Mouse (Mus musculus) spleen, postnatal 36 days (tissue): ENCODE measurements around the gene Gnb3.
A peak's percentile ranks its signal among the peaks of the same experiment; 100 is the strongest.

ENCODE experiments used
- DNase-seq, 2 experiments: peaks; one replicate each; pipeline ENCODE4 v3.0.0; 2022; ENCODE audit warnings: low spot score in 2 of 2, mixed read lengths in 1 of 2

The Gnb3 gene

DNA sequence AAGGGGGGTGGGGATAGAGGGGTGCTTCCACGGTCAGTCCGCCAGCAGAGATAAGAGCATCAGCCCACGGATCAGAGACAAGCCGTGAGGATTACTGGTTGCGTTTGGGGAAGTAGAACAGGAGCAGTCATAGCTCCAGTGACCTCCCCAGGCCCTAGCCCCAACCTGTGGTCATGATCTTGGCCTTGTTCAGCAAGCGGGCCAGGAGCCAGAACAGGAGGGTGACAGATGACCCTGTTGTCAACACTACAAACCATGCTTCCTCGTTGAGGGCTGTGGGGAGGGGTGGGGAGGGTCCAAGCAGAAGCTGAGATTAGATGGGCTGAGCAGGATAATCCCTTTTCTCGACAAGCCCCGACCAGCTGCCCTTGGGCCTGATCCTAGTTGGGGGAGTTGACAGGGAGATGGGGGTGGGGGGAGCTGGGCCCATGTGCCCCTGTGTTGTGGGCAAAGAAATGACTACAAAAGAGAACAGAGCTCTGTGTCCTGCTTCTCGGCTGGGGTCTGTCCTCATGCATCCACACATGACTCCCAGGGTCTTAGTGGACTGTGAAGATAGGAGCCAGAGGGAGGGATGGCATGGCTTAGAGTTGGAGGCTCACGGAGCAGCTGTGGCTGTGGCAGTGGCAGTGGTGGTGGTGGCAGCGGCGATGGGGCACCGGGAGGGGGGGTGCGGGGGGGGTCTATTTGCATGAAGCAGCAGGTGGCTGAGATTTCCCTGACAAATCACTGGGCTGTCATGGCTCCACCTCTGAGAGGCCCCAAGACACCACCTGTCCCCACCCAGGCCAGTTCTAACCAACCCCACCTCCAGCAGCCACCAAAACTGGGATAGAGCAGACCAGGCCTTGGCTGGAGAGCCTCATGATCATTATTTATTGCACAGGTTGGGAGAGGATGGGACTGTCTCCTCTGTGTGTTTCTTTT, at the start of gene Gnb3:
Gene Gnb3, minus strand, starts transcription at position 35 of the 927 bp plus-strand sequence.
- peak; percentile 40 to 43 for DNase-seq

DNA sequence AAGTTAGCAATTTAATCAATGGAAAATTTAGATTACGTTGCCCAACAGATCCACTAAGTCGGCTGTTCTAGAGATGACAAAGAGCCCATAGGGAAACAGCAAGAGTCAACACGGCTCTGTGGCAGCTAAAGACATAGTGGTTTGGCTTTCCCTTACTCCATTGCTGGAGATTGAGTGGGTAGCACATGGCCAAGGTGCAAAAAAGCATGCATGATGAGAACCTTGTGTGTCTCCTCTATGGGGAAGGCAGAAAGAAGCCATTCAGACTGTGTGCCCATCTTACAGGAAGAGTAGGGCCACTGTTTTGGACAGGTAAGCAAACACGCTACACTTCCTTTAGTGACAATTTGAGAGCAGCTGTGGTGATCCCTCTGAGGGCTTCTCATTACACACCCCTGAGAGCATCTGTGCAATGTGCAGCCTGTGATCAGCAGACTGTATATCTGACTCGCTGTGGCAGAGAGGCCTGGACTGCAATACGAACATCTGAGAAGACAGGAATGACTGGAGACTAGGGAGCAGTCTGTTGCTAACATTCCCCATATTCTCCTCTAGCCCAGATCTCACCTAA, 48.6 kb upstream of the Gnb3 start:
- DNase-seq, result no peak

DNA sequence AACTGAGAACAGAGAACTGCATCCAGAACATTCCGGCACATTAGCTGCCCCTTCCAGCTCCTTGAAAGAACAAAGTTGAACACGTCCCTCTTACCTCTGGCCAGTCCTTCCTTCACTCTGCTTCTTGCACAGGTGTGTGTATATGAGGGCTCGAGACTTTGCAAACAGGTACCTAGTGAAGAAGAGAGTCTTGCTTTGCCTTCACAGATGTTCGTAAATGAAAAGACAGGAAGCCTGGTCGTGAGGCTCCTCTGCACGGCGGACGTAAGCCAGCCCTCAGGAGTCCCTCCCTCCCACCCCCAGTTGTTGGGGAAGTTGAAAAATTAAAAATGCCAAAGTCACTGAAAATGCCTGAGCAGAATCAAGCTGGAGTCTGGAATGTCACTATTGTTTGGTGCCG, 47.9 kb upstream of the Gnb3 start, which contains the start of gene Cd4:
Gene Cd4, minus strand, starts transcription at position 236 of the 400 bp plus-strand sequence.
- no peak for DNase-seq

DNA sequence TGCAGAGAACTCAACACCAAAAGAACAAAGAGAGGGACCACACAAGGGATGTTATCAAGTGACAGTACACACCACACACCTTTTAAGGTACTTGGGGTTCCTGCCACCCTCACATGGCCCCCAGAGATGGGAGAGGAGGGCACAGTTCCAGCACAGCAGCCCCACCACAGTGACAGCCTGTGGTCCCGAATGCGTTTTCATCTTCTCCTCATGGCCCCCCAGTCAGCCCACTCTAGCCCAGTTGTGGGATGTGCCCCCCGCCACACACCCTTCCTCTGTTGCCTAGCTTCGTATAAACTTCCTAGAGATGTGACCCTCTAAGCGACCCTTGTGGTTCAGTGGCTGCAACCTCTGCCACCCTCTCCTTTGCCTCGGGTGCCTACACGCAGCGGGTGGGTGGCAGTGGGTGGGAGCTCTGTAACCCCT, 45.9 kb upstream of the Gnb3 start:
- no peak for DNase-seq

DNA sequence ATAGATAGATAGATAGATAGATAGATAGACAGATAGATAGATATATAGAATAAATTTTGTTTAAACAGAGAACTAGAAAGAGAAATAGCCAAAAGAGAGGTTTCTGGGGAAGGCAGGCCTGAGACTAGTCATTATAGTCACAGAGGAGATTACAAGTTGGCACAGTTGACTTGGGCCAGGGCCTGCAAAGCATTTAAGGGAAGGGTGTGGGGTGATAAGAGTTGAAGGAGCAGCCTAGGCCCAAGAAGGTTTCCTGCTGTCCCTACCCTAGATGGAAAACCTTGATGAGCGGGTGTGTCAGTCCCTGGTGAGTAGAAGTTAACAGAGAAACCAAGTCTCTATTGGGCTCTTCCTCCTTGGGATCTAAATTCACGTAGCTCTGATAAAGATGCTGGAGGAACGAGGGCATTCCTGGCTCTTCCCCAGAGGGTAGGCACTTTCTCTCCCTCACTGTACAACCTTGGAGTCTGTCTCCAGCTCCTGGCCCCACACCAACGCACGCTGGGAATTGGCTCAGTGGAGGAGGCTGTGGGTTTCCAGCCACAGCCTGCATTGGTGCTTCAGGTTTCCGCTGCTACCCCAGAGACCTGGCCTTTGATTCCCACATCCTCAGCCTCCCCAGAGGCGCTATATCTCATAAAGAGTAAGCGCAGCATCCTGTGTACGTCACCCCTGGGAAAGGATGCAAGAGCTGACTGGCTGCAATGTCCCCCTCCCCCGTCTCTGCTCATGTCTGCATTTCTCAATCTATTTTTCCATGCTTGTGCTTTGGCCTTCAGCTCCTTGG, 44.8 kb upstream of the Gnb3 start:
- no peak for DNase-seq

DNA sequence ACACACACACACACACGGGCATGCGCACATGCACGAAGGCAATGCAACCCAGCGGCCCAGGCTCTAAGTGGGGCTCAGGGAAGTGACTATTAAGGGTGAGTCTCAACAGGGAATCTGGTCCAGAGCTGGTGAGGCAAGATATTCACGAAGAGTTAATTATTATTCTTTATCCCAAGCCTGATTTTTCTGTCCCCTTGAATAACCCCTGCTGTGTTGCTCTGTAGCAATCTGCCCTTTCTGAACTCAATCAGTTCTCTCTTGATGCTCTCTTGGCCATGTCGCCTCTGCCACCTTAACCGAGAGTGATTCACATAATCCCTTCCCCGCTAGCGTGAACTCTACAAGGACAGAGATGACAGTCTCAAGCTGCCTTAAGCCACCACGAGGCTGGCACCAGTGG, 43.3 kb upstream of the Gnb3 start:
- no peak for DNase-seq

DNA sequence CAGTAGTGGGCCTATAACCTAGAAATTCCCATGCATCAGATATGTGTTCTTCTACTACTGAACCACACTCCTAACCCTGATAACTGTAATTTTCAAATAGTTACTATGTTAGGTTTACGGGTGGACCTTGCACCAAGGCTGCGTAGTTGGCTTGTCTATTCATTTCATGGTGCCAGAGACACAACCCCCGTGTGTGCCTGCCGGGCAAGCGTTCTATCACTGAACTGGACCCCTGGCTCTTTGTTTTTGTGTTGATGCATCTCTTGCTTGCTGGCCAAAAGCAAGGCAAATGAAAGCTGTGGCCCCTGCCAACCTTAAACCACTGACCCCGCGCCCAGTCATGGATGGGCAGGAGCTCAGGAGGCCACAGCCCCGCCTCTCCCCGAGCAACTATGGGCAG, 41.7 kb upstream of the Gnb3 start:
- DNase-seq, result no peak

DNA sequence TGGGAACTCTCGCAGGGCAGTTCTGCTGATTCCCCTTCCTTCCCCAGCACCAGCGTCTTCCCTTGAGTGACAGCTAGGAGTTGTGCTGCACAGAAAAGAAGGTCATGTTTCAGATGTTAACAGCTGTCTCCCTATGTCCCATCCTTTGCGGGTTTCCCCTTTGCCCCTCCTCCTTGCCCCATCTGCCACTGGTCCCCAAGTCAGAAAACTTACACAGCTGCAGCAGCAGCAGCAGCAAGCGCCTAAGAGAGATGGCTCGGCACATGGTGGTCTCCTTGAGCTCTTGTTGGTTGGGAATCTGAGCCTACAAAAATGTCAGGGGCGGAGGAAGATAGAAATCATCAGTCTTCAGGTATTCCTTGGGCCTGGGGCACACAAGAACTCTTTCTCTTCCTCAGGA, 39.3 kb upstream of the Gnb3 start:
- DNase-seq, result no peak

DNA sequence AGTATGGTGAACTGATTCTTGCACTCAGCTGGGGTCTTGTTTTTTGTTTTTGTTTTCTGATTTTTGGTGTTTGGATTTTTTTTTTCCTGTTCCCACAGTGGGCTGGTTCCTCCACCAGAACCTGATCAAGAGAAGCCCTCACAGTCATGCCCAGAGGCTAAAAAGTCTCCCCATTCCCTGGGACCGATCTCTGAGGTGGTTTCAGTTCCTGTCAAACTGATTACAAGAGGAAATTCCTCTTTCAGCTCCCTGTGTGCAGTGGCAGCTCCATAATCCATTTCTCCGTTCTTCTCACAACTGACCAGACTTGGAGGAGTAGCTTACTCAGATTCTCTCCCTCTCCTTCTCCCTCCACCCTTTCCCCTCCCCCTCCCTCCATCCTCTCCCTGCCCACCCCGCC, 34.3 kb upstream of the Gnb3 start:
- no peak for DNase-seq

DNA sequence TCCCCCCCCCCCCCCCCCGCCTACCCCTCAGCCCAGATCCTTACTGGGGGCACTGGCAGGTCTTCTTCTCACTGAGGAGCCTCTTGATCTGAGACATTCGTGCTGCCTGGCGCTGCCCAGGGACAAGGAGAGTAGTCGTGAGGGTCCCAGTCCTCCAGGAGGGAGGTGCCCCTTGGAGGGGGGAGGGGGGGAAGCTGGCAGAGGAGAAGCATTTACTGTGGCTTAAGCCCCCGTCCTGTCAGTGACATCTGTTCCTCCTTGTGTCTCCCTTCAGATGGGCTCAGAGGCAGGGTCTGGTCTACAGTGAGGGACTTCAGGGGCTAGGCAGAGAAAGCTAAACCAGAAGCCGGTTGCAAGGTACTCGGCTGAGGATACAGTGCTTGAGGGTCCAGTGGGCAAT, 26.5 kb upstream of the Gnb3 start:
- no peak for DNase-seq

DNA sequence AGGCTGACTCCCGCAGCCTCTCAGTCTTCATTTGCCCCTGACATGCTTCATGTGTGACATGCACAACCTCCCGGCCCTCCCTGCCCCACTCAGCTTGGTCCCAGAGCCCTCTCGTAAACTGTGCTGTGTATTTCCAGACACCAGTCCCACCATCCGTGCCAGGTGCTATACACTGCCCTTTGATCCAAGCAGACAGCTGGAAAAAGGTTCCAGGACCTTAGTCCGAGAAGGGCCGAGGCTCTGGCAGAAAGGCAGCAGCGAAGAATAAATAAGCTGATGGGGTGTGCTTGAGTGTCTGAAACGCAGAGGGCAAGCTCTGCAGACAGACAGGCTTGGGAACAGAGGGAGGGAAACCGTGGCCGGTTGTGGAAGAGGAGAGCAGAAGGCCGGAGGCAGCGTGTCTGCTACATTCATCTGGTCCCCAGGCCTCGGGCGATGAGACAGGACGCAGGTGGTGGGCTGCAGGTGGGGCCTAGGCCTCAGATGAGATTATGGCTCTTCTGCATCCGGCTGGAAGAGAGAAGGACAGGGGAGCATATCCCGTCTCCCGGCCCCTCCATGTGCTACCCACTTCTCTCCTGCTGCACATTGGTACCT, 25.8 kb upstream of the Gnb3 start:
- no peak for DNase-seq

DNA sequence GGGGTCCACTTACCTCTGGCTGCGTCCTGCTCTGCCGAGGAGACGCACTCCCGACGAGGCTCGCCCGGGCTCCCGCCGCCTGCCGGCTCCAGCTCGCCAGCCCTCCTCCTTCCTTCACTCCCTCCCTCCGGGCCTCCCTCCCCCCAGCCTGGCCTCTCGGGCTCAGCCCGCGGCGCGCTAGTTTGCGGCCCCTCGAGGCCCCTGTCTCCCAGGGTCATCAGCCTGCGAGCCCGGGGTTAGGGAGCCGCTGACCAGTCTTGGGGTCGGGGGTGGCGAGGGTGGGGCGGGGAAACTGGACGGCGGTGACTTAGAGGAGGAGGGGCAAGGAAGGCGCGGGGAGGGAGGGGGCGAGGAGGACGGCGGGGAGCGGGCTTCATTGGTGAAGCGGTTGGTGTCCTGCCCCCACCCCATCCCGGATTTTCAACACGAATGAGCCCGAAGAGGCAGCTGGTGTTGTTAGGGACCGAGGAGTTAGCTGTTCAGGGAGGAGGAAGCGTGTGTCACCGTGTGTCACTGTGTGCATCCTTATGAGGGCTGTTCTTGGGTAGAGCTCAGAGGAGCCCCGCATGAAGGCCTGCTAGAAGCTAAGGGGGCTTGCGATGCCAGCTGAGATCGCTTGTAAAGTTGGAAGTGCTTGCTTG, 23.7 kb upstream of the Gnb3 start, which contains the start of gene Gpr162:
Gene Gpr162, minus strand, starts transcription at position 326 of the 641 bp plus-strand sequence.
- DNase-seq, result no peak

DNA sequence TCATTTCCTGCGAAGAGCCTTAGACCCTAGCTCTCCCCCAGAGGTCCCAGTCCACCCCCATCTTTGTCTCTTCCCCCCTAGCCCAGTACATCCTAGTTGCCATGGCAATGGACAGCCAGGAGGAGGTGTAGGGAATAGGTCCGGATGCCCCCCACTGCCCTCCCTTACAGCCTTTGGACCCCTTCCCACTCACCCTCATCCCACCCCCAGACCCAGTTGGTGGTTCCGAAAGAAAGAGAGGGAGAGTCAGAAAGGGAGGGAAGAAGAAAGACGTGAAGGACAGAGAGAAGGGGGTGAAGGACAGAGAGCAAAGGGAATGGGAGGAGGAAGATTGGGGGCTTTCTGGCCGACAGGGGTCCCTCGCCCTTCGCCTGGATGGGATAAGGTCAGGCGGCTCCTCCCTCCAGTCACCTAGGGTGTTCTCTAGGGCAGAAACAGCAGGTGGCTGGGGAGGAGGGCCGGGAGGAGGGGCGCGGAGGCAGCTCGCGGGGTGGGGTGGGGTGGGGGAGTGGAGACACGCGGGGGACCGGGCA, 23.1 kb upstream of the Gnb3 start:
- no peak for DNase-seq

DNA sequence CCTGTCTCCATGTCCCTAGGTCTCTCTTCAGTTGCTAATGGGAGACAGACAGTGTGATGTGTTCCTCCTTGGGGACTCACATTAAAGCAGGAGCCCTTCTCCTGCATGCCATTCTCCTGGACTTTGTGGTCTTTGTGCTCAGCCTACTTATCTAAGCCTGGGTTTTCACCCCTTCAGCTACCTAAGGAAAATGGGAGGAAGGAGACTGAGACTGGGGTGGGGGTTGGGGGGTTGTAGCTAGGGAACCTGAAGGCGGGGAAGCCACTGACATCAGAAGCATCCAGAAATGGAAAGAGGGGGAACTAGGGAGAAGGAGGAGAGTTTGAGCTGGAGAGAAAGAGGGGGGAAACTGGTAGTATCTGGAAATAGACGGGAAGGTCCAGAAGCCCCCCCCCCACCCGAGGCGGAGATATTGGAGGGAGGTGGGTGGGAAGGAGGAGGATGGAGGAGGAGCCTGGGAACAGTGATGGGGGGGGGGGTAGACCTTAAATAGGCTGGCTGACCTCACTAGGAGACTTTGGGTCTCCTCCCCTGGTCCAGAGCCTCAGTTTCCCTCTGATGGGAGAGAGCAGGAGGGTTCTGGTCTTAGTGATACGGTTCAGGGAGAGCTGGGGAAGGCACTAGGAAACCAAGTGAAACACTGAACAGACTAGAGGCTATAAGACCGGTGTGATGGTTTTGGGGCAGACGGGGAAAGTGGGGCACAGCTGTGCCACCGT, 22.5 kb upstream of the Gnb3 start:
- no peak for DNase-seq

DNA sequence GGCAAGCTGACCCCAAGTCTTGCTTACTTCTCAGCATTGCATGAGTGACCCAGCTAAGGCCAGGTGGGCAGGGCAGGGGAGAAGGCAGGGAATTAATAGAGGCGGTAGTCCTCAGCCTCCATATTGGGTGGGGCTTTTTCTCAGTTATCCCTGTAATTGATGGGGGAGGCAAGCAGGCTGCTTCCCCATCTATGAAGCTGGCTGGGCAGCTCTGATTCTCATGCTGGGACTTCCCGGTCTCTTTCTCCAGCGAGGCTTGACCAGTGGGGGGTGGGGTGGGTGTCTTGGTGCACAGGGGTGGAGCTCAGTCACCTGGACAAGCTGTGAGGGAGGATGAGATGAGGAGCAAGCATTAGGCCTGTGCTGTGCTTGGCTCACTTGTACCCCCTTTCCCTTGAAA, 21.7 kb upstream of the Gnb3 start:
- no peak for DNase-seq

DNA sequence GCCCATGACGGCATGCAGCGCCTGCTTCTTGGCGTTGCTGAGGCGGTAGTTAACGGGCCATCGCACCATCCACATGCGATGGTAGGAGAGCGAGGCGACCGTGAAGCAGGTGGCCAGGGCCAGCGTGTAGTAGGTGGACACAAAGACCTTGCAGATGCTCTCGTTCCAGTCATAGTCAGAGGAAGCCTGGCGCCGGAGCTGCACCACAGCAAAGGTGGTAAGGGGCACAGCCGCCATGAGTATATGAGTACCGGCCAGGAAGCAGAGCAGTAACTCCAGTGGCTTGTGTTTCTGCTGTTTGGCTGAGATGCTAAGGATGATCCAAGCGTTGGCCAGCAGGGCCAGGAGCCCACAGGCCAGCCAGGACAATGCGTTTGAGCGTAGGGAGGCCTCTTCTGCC, 21.2 kb upstream of the Gnb3 start:
- no peak for DNase-seq

DNA sequence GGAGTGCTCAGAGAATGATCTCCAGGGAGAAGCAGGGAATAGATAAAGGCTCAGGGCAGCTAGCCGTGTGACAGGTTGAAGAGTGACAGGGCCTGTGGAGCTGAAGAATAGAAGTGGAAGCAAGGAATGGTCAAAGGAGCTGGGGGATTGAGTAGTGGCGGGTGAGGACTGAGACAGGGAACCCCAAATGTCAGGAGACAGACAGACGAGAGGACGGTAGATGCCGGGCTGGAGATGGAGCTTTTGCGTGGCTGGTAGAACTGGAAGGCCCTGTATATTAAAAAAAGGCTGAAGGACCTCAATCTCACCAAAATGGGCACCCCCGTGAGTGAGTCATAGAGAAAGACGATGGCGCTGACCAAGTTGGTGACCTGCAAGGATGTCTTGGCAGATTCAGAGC, 20.4 kb upstream of the Gnb3 start:
- DNase-seq, result no peak

DNA sequence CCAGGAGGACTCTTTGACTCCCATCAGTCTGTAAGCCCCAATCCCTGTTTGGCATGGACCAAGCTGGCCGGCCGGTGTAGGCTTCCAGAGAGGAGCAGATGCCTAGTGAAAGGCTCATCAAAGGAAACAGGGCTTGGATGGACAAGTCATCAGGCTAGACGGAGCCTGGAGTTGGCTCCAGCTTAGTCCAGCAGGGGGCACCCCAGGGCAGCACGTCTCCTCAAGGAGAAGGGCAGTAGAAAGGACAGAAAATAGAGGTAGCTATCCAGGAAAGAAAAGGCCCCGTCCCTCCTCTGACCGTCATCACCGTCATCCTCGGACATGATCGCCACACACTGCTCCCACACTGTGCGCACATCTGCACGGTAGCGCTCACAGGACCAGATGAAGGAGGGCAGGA, 19.6 kb upstream of the Gnb3 start:
- peak; percentile 71 to 73 for DNase-seq

DNA sequence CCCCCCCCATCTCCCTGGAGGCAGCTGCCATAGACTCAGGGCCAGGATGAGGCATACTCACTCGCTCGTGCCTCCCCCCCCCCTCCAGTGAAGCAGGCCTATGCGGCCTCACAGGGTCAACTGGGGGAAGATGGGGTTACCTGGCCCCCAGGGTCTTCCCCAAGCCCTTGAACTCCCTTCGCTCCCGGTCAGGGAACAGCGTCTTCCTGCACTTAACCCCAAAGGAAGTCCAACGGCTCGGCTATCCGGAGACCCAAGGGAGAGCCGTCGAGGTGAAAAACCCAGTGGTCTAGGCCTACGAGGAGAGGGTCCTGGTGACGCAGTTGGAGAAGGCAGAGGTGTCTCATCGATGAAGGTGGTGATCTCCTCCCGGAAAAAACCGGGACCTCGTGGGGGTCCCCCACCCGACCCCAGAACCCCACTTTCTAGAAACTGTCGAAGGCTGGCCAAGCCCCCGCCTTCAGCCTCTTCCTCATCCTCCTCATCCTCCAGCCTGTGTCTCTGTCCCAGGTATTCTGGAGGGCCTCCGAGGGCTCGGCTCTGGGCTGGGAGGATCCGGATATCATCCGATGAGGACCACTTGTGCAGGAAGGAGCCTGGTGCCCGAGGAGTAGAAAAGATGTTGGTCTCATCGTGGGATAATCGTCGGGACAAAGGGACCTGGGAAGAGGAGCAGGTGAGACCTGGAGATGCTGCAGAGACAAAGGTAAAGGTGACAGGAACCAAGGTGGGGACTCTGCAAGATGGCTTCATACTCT, 18.7 kb upstream of the Gnb3 start:
- no peak for DNase-seq
